Mouse (Mus musculus) CH12.LX (cell line): ENCODE results near the gene Kctd15. TPM values are rescaled to one million over a fixed set of nuclear protein-coding genes. Genes with fewer than 3 reads are reported as not detected.

ENCODE experiments used
- DNase-seq: peaks from one replicate; pipeline ENCODE4 v3.0.0-alpha.2; 2013; ENCODE audit errors: extremely low read depth
- H3K27ac ChIP-seq: 2 replicates; pipeline ENCODE4 v1.5.1; 2012; ENCODE audit warnings: low read depth, mild to moderate bottlenecking, control low read depth, moderate library complexity; ENCODE audit not compliant: insufficient read depth
- H3K27me3 ChIP-seq: replicated peaks from 2 replicates; pipeline ENCODE3; 2012; ENCODE audit warnings: inconsistent platforms
- H3K36me3 ChIP-seq, 2 experiments: replicated peaks in 1 of 2; 2 replicates each; pipeline versions ENCODE3 to v1.6.1; 2012; ENCODE audit warnings: inconsistent platforms in 1 of 2, low read length in 1 of 2, mild to moderate bottlenecking in 1 of 2, mixed read lengths in 1 of 2, moderate library complexity in 1 of 2; ENCODE audit not compliant: control insufficient read depth in 1 of 2, insufficient read depth in 1 of 2
- H3K4me1 ChIP-seq, 2 experiments: 2 replicates each; pipeline ENCODE4 v1.6.1; 2012; ENCODE audit warnings: inconsistent platforms in 1 of 2, moderate library complexity in 1 of 2; ENCODE audit not compliant: insufficient read depth in 2 of 2, control insufficient read depth in 1 of 2
- H3K4me2 ChIP-seq: 2 replicates; pipeline ENCODE4 v1.6.1; 2012; ENCODE audit warnings: low read depth, mild to moderate bottlenecking, control low read depth; ENCODE audit not compliant: poor library complexity, insufficient read depth, severe bottlenecking
- H3K4me3 ChIP-seq, 3 experiments: fragments of 150-350 bp in 1 of 3; sonication (generic) in 1 of 3; replicated peaks in 1 of 3; 2 replicates each; pipeline versions ENCODE3 to v1.5.1; 2011 to 2012; ENCODE audit warnings: low read depth in 2 of 3, low read length in 2 of 3, mild to moderate bottlenecking in 2 of 3, moderate library complexity in 2 of 3, control low read depth in 1 of 3, improper control_type of control experiment in 1 of 3, inconsistent platforms in 1 of 3, mixed read lengths in 1 of 3; ENCODE audit not compliant: poor library complexity in 1 of 3
- H3K79me2 ChIP-seq: replicated peaks from 2 replicates; pipeline ENCODE4 v1.6.1; 2012; ENCODE audit warnings: mild to moderate bottlenecking, moderate library complexity; ENCODE audit not compliant: control insufficient read depth, poor library complexity, insufficient read depth, severe bottlenecking; ENCODE audit errors: extremely low read depth
- H3K9ac ChIP-seq: 2 replicates; pipeline ENCODE4 v1.6.1; 2012; ENCODE audit warnings: low read depth, mild to moderate bottlenecking, control low read depth, moderate library complexity; ENCODE audit not compliant: insufficient read depth
- H3K9me3 ChIP-seq: replicated peaks from 2 replicates; pipeline ENCODE3; 2012; ENCODE audit warnings: low read length, inconsistent platforms, mixed read lengths
- BHLHE40 ChIP-seq: IDR thresholded peaks from 2 replicates; pipeline ENCODE4 v1.6.1; 2011; ENCODE audit warnings: mild to moderate bottlenecking, low read depth, low read length, improper control_type of control experiment
- CHD1 ChIP-seq: IDR thresholded peaks from 2 replicates; pipeline ENCODE4 v1.6.1; 2012; ENCODE audit warnings: low read depth, low read length, improper control_type of control experiment, inconsistent platforms
- CHD2 ChIP-seq: IDR thresholded peaks from 2 replicates; pipeline ENCODE4 v1.6.1; 2011; ENCODE audit warnings: low read length, improper control_type of control experiment
- E2F4 ChIP-seq: IDR thresholded peaks from 2 replicates; pipeline ENCODE4 v1.6.1; 2011; ENCODE audit warnings: low read depth, low read length, improper control_type of control experiment; ENCODE audit not compliant: insufficient replicate concordance
- ELF1 ChIP-seq: IDR thresholded peaks from 2 replicates; pipeline ENCODE4 v1.6.1; 2014; ENCODE audit warnings: low read depth, mild to moderate bottlenecking, inconsistent platforms, low read length, improper control_type of control experiment
- EP300 ChIP-seq: IDR thresholded peaks from 2 replicates; pipeline ENCODE4 v1.6.1; 2011; ENCODE audit warnings: low read length, improper control_type of control experiment
- ETS1 ChIP-seq: conservative IDR thresholded peaks from 2 replicates; pipeline ENCODE4 v1.6.1; 2012; ENCODE audit warnings: low read depth, mild to moderate bottlenecking, inconsistent platforms, low read length, improper control_type of control experiment, moderate library complexity
- HCFC1 ChIP-seq: IDR thresholded peaks from 2 replicates; pipeline ENCODE4 v1.6.1; 2012; ENCODE audit warnings: low read depth, mild to moderate bottlenecking, inconsistent platforms, low read length, improper control_type of control experiment
- IRF4 ChIP-seq: IDR thresholded peaks from 2 replicates; pipeline ENCODE4 v1.6.1; 2014; ENCODE audit warnings: low read depth, mild to moderate bottlenecking, inconsistent platforms, low read length, improper control_type of control experiment
- KAT2A ChIP-seq: IDR thresholded peaks from 2 replicates; pipeline ENCODE4 v1.6.1; 2012; ENCODE audit warnings: low read length, improper control_type of control experiment, inconsistent platforms; ENCODE audit not compliant: insufficient replicate concordance
- MAX ChIP-seq: IDR thresholded peaks from 2 replicates; pipeline ENCODE4 v1.6.1; 2011; ENCODE audit warnings: low read length, improper control_type of control experiment
- MAZ ChIP-seq: IDR thresholded peaks from 2 replicates; pipeline ENCODE4 v1.6.1; 2012; ENCODE audit warnings: low read depth, mild to moderate bottlenecking, inconsistent platforms, low read length, improper control_type of control experiment, moderate library complexity
- MEF2A ChIP-seq: IDR thresholded peaks from 2 replicates; pipeline ENCODE4 v1.6.1; 2014; ENCODE audit warnings: low read depth, mild to moderate bottlenecking, inconsistent platforms, low read length, improper control_type of control experiment, borderline replicate concordance
- MYC ChIP-seq: IDR thresholded peaks from 2 replicates; pipeline ENCODE4 v1.6.1; 2011; ENCODE audit warnings: low read depth, mild to moderate bottlenecking, improper control_type of control experiment, low read length
- NELFE ChIP-seq: IDR thresholded peaks from 2 replicates; pipeline ENCODE4 v1.6.1; 2011; ENCODE audit warnings: low read depth, low read length, improper control_type of control experiment
- PAX5 ChIP-seq: IDR thresholded peaks from 2 replicates; pipeline ENCODE4 v1.6.1; 2012; ENCODE audit warnings: low read length, inconsistent platforms, mixed read lengths
- POLR2A ChIP-seq: IDR thresholded peaks from 2 replicates; pipeline ENCODE4 v1.6.1; 2011; ENCODE audit warnings: low read depth, mild to moderate bottlenecking, improper control_type of control experiment, low read length
- POLR2AphosphoS2 ChIP-seq: IDR thresholded peaks from 2 replicates; pipeline ENCODE4 v1.6.1; 2011; ENCODE audit warnings: low read depth, low read length, improper control_type of control experiment
- RAD21 ChIP-seq: IDR thresholded peaks from 2 replicates; pipeline ENCODE4 v1.6.1; 2011; ENCODE audit warnings: low read depth, mild to moderate bottlenecking, low read length, improper control_type of control experiment, moderate library complexity
- SIN3A ChIP-seq: IDR thresholded peaks from 2 replicates; pipeline ENCODE4 v1.6.1; 2012; ENCODE audit warnings: low read length, improper control_type of control experiment, inconsistent platforms
- SMC3 ChIP-seq: IDR thresholded peaks from 2 replicates; pipeline ENCODE4 v1.6.1; 2011; ENCODE audit warnings: low read depth, low read length, improper control_type of control experiment
- TBP ChIP-seq: conservative IDR thresholded peaks from 2 replicates; pipeline ENCODE4 v1.6.1; 2011; ENCODE audit warnings: low read depth, low read length, improper control_type of control experiment
- UBTF ChIP-seq: IDR thresholded peaks from 2 replicates; pipeline ENCODE4 v1.6.1; 2012; ENCODE audit warnings: low read depth, mild to moderate bottlenecking, inconsistent platforms, low read length, improper control_type of control experiment, moderate library complexity
- USF1 ChIP-seq: IDR thresholded peaks from 2 replicates; pipeline ENCODE4 v1.6.1; 2014; ENCODE audit warnings: low read depth, mild to moderate bottlenecking, inconsistent platforms, low read length, improper control_type of control experiment
- USF2 ChIP-seq: conservative IDR thresholded peaks from 2 replicates; pipeline ENCODE4 v1.6.1; 2011; ENCODE audit warnings: low read depth, low read length, improper control_type of control experiment
- ZMIZ1 ChIP-seq: IDR thresholded peaks from 2 replicates; pipeline ENCODE4 v1.6.1; 2012; ENCODE audit warnings: low read depth, mild to moderate bottlenecking, inconsistent platforms, low read length, improper control_type of control experiment
- ZNF384 ChIP-seq: IDR thresholded peaks from 2 replicates; pipeline ENCODE4 v1.6.1; 2012; ENCODE audit warnings: low read depth, low read length, improper control_type of control experiment, inconsistent platforms
- dilution Hi-C: fragments of 300-500 bp; cut with MboI; formaldehyde crosslinking; loops from 2 replicates; pipeline ENCODE4 v1.14.3; 2020; ENCODE audit warnings: low sequenced_read_pairs; ENCODE audit not compliant: extremely low pct_unique_long_range_greater_than_20kb, extremely low pct_ligation_motif_present
- in situ Hi-C: fragments of 300-500 bp; cut with MboI; formaldehyde crosslinking; loops from 3 replicates; pipeline ENCODE4 v1.14.3; 2019; ENCODE audit warnings: low sequenced_read_pairs, low pct_ligation_motif_present, low pct_unique_long_range_greater_than_20kb, mixed read lengths
- polyA plus RNA-seq: library from polyadenylated mRNA; unstranded; fragments of >175 nt; gene quantifications from 2 replicates; pipeline ENCODE4 v1.2.1, GENCODE M21; 2012; ENCODE audit warnings: low read depth; ENCODE audit not compliant: insufficient read length
- total RNA-seq, 2 experiments: library from RNA; depleted of rRNA; stranded (reverse); fragments of 300-350 nt in 1 of 2; fragments of >200 nt in 1 of 2; gene quantifications; 2 replicates each; pipeline ENCODE4 v1.2.3; 2012 to 2014

Gene Kctd15
- total and polyA plus RNA-seq, 3 experiments = 21.6 to 39.0 (median 24.0) TPM

DNA sequence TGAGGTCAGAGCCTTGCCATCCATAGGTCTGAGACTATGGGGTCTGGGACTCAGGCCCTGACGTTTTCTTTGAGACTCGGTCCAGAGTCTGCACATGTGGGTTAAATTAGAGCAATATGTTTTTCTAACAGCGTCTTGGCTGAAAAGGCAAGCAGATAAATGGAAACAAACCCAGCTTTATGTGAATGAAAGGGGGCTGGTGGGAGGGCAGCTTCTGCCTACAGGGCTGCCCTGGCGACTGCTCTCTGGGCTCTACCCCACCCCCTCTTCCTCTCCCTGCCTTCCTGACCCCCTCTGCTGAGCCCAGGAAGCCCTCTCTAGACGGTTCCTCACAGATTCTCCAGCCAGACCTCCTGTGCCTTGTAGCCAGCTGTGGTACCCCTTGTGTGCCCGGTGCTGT is 46.1 kb downstream of the Kctd15 start:
- in situ Hi-C loops = no loop called here
- Histone ChIP-seq H3K79me2 (no peaks in the 10 kb centered on the region), H3K9ac (no peak overlapping the region), H3K4me1 (no peaks in the 10 kb centered on the region), H3K4me3 (no peak overlapping the region), H3K4me2 (no peak overlapping the region), H3K9me3 (no peaks in the 10 kb centered on the region), H3K27ac (no peak overlapping the region), H3K36me3 (no peaks in the 10 kb centered on the region), H3K27me3 (peaks cover 3% of the 10 kb centered on the region)
- dilution Hi-C loops = no loop called here
- no peak for TF ChIP-seq HCFC1
- no peak for TF ChIP-seq MAX
- TF ChIP-seq POLR2AphosphoS2 = no peak
- TF ChIP-seq ELF1 = no peak
- TF ChIP-seq RAD21 = no peak
- TF ChIP-seq KAT2A = no peak
- TF ChIP-seq SMC3 = no peak
- no peak for TF ChIP-seq MYC
- TF ChIP-seq UBTF = no peak
- TF ChIP-seq TBP = no peak
- no peak for TF ChIP-seq CHD1
- no peak for TF ChIP-seq BHLHE40
- TF ChIP-seq MAZ = no peak
- TF ChIP-seq ETS1 = no peak
- no peak for TF ChIP-seq NELFE
- TF ChIP-seq PAX5 = no peak
- DNase-seq = no peak

DNA sequence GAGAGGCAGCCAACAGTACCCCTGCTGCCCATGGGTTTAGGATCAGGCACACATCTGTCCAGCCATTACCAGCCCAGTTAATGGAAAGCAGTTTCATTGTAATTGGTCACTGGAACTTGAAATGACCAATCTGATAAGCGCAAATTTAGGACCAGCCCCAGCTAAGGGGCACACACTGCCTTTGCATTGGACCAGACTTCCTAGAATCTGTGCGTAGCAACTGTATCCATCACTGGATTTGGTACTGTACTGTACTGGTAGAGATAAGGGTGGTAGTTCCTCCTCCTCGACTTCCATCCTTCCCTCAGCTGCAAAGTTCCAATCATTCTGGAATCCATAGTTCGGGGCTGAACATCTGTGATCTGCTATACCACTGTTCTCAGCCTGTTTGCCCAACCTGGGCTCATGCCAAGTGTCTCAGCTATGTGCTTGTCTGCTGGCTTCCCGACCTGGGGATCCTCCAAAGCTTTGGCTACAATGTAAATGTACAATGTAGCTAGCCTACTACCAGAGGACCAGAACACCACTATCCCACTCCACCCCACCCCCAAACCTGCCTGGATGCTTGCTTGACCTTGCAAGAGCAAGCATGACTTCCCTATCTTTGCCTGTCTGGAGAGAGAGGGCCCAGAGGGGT is 49.1 kb downstream of the Kctd15 start:
- H3K9me3 ChIP-seq = no peaks in the 10 kb centered on the region
- no peak overlapping the region for H3K27ac ChIP-seq
- H3K79me2 ChIP-seq = no peaks in the 10 kb centered on the region
- no peak for TF ChIP-seq PAX5
- TF ChIP-seq RAD21 = no peak
- no peak for TF ChIP-seq SIN3A
- TF ChIP-seq CHD2 = no peak
- TF ChIP-seq UBTF = no peak
- no peak for TF ChIP-seq CHD1
- TF ChIP-seq MEF2A = no peak
- no peak for TF ChIP-seq USF1
- no peak for TF ChIP-seq POLR2A
- no peak for TF ChIP-seq ZMIZ1
- no peak for TF ChIP-seq ZNF384
- TF ChIP-seq E2F4 = no peak
- no peak for TF ChIP-seq USF2
- TF ChIP-seq ETS1 = no peak
- TF ChIP-seq MYC = no peak
- TF ChIP-seq IRF4 = no peak
- TF ChIP-seq EP300 = no peak
- TF ChIP-seq MAZ = no peak
- TF ChIP-seq BHLHE40 = no peak
- TF ChIP-seq POLR2AphosphoS2 = no peak
- TF ChIP-seq, all 38 proteins: peak for 0
- Histone ChIP-seq H3K4me3 (no peak overlapping the region), H3K4me2 (no peak overlapping the region), H3K27me3 (no peaks in the 10 kb centered on the region), H3K9ac (no peak overlapping the region), H3K36me3 (no peaks in the 10 kb centered on the region), H3K4me1 (no peaks in the 10 kb centered on the region)
- in situ Hi-C loops = no loop called here
- DNase-seq = no peak
- dilution Hi-C loops = no loop called here
